Mouse (Mus musculus) C2C12 (cell line): ENCODE data around the gene Rogdi.

Experiments
- CEBPB ChIP-seq: IDR thresholded peaks from one replicate; pipeline ENCODE4 v1.6.1; 2011; ENCODE audit warnings: low read depth, mild to moderate bottlenecking, control low read depth, moderate library complexity
- CTCF ChIP-seq: IDR thresholded peaks from one replicate; pipeline ENCODE4 v1.5.1; 2011; ENCODE audit not compliant: control insufficient read depth, insufficient read depth, insufficient read length
- MAX ChIP-seq: IDR thresholded peaks from one replicate; pipeline ENCODE4 v1.6.1; 2011; ENCODE audit warnings: mild to moderate bottlenecking, control low read depth
- MYOD1 ChIP-seq: IDR thresholded peaks from one replicate; pipeline ENCODE4 v1.6.1; 2011; ENCODE audit warnings: low read depth; ENCODE audit not compliant: control insufficient read depth, insufficient read length
- MYOG ChIP-seq: IDR thresholded peaks from one replicate; pipeline ENCODE4 v1.6.1; 2011; ENCODE audit not compliant: control insufficient read depth, insufficient read length; ENCODE audit errors: extremely low read depth
- USF1 ChIP-seq: IDR thresholded peaks from one replicate; pipeline ENCODE4 v1.6.1; 2011; ENCODE audit warnings: low read depth, mild to moderate bottlenecking, control low read depth, moderate library complexity

GRCm38 (mm10) chr16:5029847-5030246 is 16.5 kb upstream of the Rogdi start:
- no peak for TF ChIP-seq CTCF
- no peak for TF ChIP-seq MAX
- no peak for TF ChIP-seq USF1
- TF ChIP-seq MYOG = no peak
- TF ChIP-seq MYOD1 = no peak
- TF ChIP-seq CEBPB = no peak
